Mouse (Mus musculus) spleen, adult 18-20 months (tissue): ENCODE data around the gene Ptpn14.

Experiments
- DNase-seq, 2 experiments: peaks; one replicate each; pipeline ENCODE4 v3.0.0; 2022; ENCODE audit warnings: mixed read lengths in 2 of 2

Gene Ptpn14

DNA sequence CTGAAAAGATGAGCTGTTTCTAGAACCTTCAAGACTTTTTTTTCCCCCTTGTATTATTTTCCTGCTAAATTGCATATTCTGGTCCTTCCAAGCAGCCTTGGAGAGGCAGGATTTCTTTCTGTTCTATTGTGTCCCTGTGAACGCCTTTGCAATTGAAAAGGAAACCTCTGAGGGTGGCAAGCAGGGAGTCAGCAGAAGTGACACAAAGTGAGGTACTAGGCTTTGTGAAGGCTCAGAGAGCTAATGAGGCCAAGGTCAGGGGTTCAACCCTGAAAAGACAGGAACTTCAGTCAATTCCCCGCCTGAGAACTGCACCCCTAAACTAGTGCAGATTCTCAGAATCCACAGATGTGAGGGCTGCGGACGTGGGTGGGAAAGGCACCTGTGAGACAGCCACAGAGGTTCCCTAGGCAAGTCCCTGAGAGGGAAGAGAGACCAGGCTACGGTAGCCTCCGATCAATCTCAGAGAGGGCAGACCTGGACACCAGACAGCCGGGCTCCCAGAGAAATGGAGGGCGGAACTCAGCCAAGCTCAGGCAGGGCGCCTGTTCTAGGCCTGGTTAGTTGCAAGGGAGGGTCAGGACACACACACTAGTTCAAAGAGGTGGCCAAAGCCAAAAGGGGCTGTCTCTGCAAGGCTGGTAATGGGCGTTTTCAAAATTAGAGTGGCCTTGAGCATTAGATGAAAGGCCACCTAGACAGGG, 188.5 kb downstream of the Ptpn14 start:
- DNase-seq = no peak

GRCm38 (mm10) chr1:189917126-189917500, 189.0 kb downstream of the Ptpn14 start:
- no peak for DNase-seq

- DNase-seq = no peak
Observed at GRCm38 (mm10) chr1:189919756-189920155, 191.7 kb downstream of the Ptpn14 start.

GRCm38 (mm10) chr1:189920701-189921567, 192.9 kb downstream of the Ptpn14 start:
- DNase-seq = no peak

DNA sequence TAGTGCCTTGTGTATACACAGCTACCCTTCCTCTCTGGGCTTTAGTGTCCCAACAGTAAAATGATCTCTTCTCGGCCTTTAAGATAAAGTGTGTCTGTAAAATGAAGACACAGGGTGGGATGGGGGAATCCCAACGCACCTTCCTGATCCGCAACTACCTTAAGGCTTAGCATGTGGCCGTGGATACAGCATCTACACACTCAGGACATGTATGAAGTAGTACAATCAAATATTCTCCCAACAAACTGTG, 193.4 kb downstream of the Ptpn14 start:
- no peak for DNase-seq

GRCm38 (mm10) chr1:189921818-189922592, 193.9 kb downstream of the Ptpn14 start, which contains the start of gene Smyd2:
TSS of gene Smyd2 (minus strand) at chr1:189922363.
- peak; percentile 29 to 38 for DNase-seq

DNA sequence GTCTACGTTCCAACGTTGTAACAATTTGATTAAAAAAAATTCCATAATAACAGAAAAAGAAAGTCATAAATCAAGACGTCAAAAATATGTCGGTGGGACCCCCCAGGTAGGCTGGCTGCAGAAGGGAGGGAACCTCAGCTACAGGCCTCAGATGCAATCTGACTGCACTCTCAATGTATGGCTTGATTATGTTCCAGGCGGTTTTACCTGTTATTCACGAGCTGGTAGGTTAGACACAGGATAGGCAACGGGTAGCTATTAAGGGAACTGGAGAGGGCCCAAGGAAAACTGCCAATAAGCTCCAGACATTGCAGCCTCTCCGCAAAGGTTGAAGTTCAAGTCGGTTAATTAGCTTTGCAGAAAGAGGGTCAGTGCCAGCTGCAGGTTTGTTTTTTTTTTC, 194.7 kb downstream of the Ptpn14 start:
- no peak for DNase-seq

DNA sequence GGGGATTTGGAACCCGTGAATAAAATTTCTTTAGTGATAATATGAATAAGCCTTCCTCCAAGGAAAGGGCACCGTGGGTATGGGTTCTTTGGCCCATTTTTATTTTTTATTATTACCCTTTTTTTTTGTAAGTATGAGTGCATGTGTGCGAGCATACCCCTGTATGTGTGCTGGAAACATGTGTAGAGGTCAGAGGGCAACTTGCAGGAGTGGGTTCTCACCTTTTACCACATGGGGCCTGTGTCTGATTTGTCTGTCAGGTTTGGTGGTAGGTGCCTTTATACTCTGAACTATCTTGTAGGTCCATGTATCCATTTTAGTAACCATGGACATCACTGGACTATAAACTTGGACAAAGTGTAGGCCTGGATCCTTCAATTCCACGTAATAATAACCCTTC, 195.1 kb downstream of the Ptpn14 start:
- no peak for DNase-seq

- no peak for DNase-seq
Observed at GRCm38 (mm10) chr1:189923871-189924568, 196.0 kb downstream of the Ptpn14 start.

DNA sequence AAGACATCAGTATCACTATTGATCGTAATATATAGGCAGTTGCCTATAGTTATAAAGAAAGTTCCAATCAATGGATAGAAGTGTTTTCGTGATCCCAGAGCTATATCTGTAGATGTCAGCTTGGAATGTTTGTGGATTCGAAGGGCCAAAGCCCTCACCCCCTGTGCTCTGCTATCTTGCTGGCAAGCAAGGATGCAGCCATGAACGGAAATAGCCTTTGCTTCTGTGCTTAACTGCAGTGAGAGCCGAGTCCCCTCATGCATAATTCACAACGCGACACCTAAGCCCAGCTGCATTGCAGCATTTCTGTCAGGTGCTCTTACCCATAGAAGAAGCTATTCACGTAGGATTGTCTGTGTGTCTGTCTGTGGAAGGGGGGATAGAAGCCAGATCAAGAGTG, 198.2 kb downstream of the Ptpn14 start:
- DNase-seq = no peak
